Mouse (Mus musculus) liver, embryonic 14.5 days (tissue): ENCODE data around the gene 9130213A22Rik.

ENCODE experiments used
- CTCF ChIP-seq: IDR thresholded peaks from 2 replicates; pipeline ENCODE4 v1.5.1; 2016; ENCODE audit warnings: antibody characterized with exemption, low read depth, control low read depth
- EP300 ChIP-seq: IDR thresholded peaks from 2 replicates; pipeline ENCODE4 v1.6.1; 2016; ENCODE audit warnings: antibody characterized with exemption, low read depth

DNA sequence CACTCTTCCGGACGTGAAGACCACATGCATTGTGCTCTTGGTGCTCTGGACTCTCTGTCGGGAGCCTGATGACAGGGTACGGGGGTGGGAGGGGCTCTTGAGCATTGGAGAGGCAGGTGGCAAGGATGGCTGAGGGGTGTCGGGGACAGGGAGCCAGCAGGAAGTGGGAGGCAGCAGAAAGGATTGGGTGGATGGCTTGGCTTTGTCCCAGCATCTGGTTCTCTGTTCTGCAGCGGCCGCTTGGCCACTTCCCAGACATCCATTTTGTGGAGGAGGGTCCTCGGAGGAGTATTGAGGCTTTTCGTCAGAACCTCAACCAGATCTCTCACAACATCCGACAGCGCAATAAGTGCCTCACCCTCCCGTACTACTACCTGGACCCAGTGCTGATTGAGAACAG lies 46.9 kb upstream of the 9130213A22Rik start:
- TF ChIP-seq CTCF (no peak), EP300 (no peak)
